Mouse (Mus musculus): Measurements from ENCODE around the gene Tmem138. TPM values are rescaled to one million over a fixed set of nuclear protein-coding genes. Genes with fewer than 3 reads are reported as not detected.
A peak's percentile ranks its signal among the peaks of the same experiment; 100 is the strongest.

Tmem138 gene
- polyA plus RNA-seq, 1 experiment from 2014 or later: 19.4 TPM

DNA sequence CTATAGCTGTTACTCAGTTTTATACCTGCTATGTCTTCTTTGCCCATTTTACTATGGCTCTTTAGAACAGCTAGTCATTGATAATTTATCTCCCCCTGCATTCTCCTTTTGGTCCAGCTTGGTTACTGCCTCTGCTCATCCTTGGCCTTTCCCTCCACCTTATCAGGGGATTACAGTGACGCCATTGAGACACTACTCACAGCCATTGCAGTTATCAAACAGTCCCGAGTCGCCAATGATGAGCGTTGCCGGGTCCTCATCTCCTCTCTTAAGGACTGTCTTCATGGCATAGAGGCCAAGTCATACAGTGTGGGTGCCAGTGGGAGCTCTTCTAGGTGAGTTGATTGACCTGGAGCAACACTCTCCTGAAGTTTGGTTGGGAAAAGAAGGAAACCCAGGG, 37.7 kb downstream of the Tmem138 start:
- no peak for ATAC-seq
- Histone ChIP-seq H3K4me3 (ENCODE audit: low read depth, low read length) (no peak overlapping the region), H3K9me3 (ENCODE audit: low read length) (no peaks in the 10 kb centered on the region), H3K4me1 (ENCODE audit: insufficient read depth, low read depth, low read length) (no peaks in the 10 kb centered on the region), H3K36me3 (ENCODE audit: insufficient read depth, low read length) (peaks cover 38% of the 10 kb centered on the region), H3K27me3 (replicated peaks; ENCODE audit: insufficient read depth, low read length) (no peaks in the 10 kb centered on the region), H3K4me2 (replicated peaks; ENCODE audit: low read depth, low read length) (no peak overlapping the region), H3K27ac (ENCODE audit: low read length) (no peak overlapping the region), H3K9ac (replicated peaks; ENCODE audit: low read depth) (no peak overlapping the region)
- TF ChIP-seq EP300 (IDR thresholded peaks at IDR 0.05) (no peak), CTCF (IDR thresholded peaks at IDR 0.05) (no peak)
- 97% methylated on average over 5 of the region's 5 CpGs for WGBS
- no peak for DNase-seq (ENCODE audit: low spot score)

DNA sequence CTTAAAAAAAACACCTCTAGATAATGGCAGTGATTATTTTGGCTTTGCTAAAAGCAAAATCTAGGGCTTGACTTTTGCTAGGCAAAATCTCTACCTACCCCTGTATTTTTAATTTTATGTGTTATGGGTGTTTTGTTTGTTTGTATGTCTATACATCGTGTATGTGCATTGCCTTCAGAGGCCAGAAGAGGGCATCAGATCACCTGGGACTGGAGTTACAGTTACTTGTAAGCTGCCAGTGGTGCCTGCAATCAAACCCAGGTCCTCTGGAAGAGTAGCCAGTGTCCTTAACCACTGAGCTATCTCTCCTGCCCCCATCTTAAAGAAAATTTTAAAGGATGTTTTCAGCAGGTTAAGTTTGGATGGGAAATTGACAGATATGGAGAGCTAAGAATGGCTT, 47.1 kb downstream of the Tmem138 start:
- Histone ChIP-seq H3K9me3 (ENCODE audit: low read length) (no peaks in the 10 kb centered on the region), H3K4me1 (ENCODE audit: insufficient read depth, low read depth, low read length) (peaks cover 8% of the 10 kb centered on the region; the same call in 1 of the 2 replicates), H3K4me3 (ENCODE audit: low read depth, low read length) (no peak overlapping the region), H3K27me3 (replicated peaks; ENCODE audit: insufficient read depth, low read length) (no peaks in the 10 kb centered on the region), H3K27ac (ENCODE audit: low read length) (no peak overlapping the region), H3K4me2 (replicated peaks; ENCODE audit: low read depth, low read length) (no peak overlapping the region), H3K9ac (replicated peaks; ENCODE audit: low read depth) (no peak overlapping the region), H3K36me3 (ENCODE audit: insufficient read depth, low read length) (peaks cover 10% of the 10 kb centered on the region)
- ATAC-seq (no peak), DNase-seq (ENCODE audit: low spot score) (no peak)
- peak; percentile 18; the same call in 1 of the 2 replicates for TF ChIP-seq CTCF (IDR thresholded peaks at IDR 0.05)
- TF ChIP-seq EP300 (IDR thresholded peaks at IDR 0.05): no peak
- WGBS: 88% methylated on average over 1 of the region's 1 CpGs

DNA sequence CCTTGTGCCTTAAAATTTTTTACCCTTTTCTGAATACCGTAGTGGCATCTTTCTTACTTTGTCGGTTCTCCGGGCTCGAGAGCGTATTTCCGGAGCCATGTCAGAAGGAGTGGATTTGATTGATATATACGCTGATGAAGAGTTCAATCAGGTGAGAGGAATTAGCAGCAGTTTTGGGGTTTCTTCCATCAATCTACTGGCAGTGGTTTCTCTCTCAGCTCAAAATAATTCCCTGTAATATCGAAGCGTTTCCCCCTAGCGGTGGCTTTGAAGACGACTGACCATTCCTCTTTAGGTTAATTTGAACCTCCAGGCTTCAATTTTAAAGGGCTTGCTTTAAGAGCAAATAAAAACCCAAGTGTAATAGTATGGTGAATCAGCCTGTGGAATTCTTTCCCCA, 51.3 kb downstream of the Tmem138 start, which contains the start of gene Sdhaf2:
Sdhaf2 (minus strand) TSS at position 233 of the 400 bp plus-strand sequence.
- under 1% methylated on average over 11 of the region's 11 CpGs for WGBS
- no peaks in the 10 kb centered on the region for H3K9me3 ChIP-seq (ENCODE audit: low read length)
- peak within 1 kb of the TSS; percentile 99 for H3K27ac ChIP-seq (ENCODE audit: low read length)
- ATAC-seq (no peak), DNase-seq (ENCODE audit: low spot score) (peak; percentile 84)
- peak within 1 kb of the TSS; percentile 69 for H3K4me2 ChIP-seq (replicated peaks; ENCODE audit: low read depth, low read length)
- H3K27me3 ChIP-seq (replicated peaks; ENCODE audit: insufficient read depth, low read length): no peaks in the 10 kb centered on the region
- H3K9ac ChIP-seq (replicated peaks; ENCODE audit: low read depth): peak within 1 kb of the TSS; percentile 98
- peaks cover 8% of the 10 kb centered on the region; the same call in 1 of the 2 replicates for H3K4me1 ChIP-seq (ENCODE audit: insufficient read depth, low read depth, low read length)
- H3K36me3 ChIP-seq (ENCODE audit: insufficient read depth, low read length): no peaks in the 10 kb centered on the region; the same call in 1 of the 2 replicates
- no peak for TF ChIP-seq EP300 (IDR thresholded peaks at IDR 0.05)
- TF ChIP-seq CTCF (IDR thresholded peaks at IDR 0.05): peak; percentile 70
- H3K4me3 ChIP-seq (ENCODE audit: low read depth, low read length): peak within 1 kb of the TSS; percentile 94

DNA sequence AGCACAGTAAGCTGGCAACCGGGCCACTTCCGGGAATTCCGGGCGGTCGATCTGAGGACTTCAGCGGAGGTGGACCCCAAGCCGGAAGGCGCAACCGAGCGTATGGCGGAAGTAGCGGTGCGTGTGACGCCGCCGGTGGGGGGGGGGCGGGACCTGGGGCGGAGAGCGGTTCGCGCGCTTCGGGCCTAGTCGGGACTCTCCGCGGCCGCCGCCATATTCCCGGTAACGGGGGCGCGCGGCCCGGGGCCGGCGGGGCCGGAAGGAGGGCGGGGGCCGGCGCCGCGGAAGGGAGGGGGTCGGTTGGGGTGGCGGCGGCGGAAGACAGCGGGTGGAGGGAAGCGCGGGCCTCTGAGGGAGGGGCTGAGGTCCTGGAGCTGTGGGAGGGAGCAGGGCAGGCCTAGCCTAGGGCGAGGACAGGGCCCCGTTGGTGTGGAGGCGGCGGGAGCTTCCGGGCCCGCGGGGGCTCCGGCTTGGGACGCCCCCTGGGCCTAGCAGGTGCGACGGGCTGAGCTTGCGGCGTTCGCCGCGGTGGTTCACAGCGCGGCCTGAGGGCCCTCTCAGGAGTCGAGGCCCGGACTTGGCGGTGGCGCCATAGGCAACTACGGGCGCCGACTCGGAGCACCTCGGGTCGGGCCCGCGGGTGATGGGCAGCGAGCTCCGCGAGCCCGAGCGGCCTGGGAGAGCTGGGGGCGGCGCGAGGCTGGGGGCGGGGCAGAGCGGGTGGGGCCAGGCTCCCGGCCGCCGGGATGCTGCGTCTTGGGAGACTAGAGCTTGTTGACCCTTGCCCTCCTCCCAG, 51.9 kb downstream of the Tmem138 start, which contains the start of gene Cpsf7:
Cpsf7 (plus strand) TSS at position 161 of the 796 bp plus-strand sequence.
- TF ChIP-seq EP300 (IDR thresholded peaks at IDR 0.05): no peak
- no peak for TF ChIP-seq CTCF (IDR thresholded peaks at IDR 0.05)
- ATAC-seq (peak; percentile 94), DNase-seq (ENCODE audit: low spot score) (peak; percentile 95)
- Histone ChIP-seq H3K4me1 (ENCODE audit: insufficient read depth, low read depth, low read length) (peaks cover 8% of the 10 kb centered on the region; the same call in 1 of the 2 replicates), H3K4me2 (replicated peaks; ENCODE audit: low read depth, low read length) (peak within 1 kb of the TSS; percentile 69), H3K9ac (replicated peaks; ENCODE audit: low read depth) (peak within 1 kb of the TSS; percentile 98), H3K9me3 (ENCODE audit: low read length) (no peaks in the 10 kb centered on the region), H3K36me3 (ENCODE audit: insufficient read depth, low read length) (no peaks in the 10 kb centered on the region; the same call in 1 of the 2 replicates), H3K27me3 (replicated peaks; ENCODE audit: insufficient read depth, low read length) (no peaks in the 10 kb centered on the region), H3K4me3 (ENCODE audit: low read depth, low read length) (peak within 1 kb of the TSS; percentile 94), H3K27ac (ENCODE audit: low read length) (peak within 1 kb of the TSS; percentile 99)
- WGBS: under 1% methylated on average over 49 of the region's 93 CpGs

DNA sequence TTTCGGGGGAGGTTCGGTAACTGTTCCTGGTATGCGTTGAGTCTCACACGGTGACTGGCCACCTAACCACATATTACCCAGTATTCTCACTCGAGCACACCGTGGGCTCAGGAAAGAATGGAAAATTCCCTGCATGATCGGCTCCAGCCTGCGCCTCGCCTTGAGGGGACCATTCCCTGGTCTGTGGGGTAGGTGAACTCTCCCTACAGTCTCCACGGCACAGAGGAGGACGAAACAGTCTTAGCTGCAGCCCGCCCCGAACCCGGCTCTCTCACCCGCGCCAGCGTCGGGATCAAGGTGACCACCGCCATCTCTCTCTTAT, 52.4 kb downstream of the Tmem138 start:
- no peaks in the 10 kb centered on the region for H3K27me3 ChIP-seq (replicated peaks; ENCODE audit: insufficient read depth, low read length)
- H3K9ac ChIP-seq (replicated peaks; ENCODE audit: low read depth): peak overlapping the region; percentile 98
- no peaks in the 10 kb centered on the region for H3K9me3 ChIP-seq (ENCODE audit: low read length)
- no peaks in the 10 kb centered on the region; the same call in 1 of the 2 replicates for H3K36me3 ChIP-seq (ENCODE audit: insufficient read depth, low read length)
- H3K4me1 ChIP-seq (ENCODE audit: insufficient read depth, low read depth, low read length): peaks cover 8% of the 10 kb centered on the region; the same call in 1 of the 2 replicates
- TF ChIP-seq EP300 (IDR thresholded peaks at IDR 0.05) (no peak), CTCF (IDR thresholded peaks at IDR 0.05) (no peak)
- no peak for DNase-seq (ENCODE audit: low spot score)
- peak overlapping the region; percentile 99 for H3K27ac ChIP-seq (ENCODE audit: low read length)
- peak overlapping the region; percentile 69 for H3K4me2 ChIP-seq (replicated peaks; ENCODE audit: low read depth, low read length)
- ATAC-seq: no peak; the same call in 1 of the 2 replicates
- peak overlapping the region; percentile 94 for H3K4me3 ChIP-seq (ENCODE audit: low read depth, low read length)
- WGBS: 1% methylated on average over 19 of the region's 19 CpGs

DNA sequence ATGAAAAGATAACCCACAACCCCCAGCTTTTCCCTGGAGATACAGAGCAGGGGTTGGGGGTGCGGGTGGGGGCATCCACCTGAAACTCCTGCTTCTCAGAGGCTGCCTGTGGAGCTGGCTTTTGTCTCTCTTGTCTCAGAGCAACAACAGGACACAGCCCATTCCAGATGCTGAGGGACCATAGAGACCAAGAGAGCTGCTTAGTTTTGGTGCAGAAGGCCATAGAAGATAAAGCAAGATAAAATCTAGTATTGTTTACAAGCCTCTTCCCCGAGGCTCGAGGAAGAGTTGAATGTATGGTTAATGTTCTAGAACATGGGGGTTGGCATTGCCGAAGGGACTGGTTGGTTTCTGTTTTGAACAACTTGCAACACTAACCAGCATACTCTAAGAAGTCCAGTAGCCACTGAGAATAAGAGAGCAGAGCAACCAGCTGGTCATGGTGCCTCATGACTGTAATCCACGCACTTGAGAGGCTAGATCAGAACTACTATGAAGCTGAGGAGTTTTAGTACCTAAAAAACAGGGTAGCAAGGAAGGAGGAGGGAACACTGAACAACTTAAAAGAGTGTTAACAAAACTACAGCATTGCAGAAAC, 53.6 kb downstream of the Tmem138 start:
- DNase-seq (ENCODE audit: low spot score): no peak
- H3K27ac ChIP-seq (ENCODE audit: low read length): no peak overlapping the region
- H3K27me3 ChIP-seq (replicated peaks; ENCODE audit: insufficient read depth, low read length): no peaks in the 10 kb centered on the region
- no peak for ATAC-seq
- no peak overlapping the region for H3K9ac ChIP-seq (replicated peaks; ENCODE audit: low read depth)
- TF ChIP-seq CTCF (IDR thresholded peaks at IDR 0.05) (no peak), EP300 (IDR thresholded peaks at IDR 0.05) (no peak)
- no peak overlapping the region for H3K4me2 ChIP-seq (replicated peaks; ENCODE audit: low read depth, low read length)
- no peaks in the 10 kb centered on the region for H3K36me3 ChIP-seq (ENCODE audit: insufficient read depth, low read length)
- peaks cover 8% of the 10 kb centered on the region; the same call in 1 of the 2 replicates for H3K4me1 ChIP-seq (ENCODE audit: insufficient read depth, low read depth, low read length)
- no peaks in the 10 kb centered on the region for H3K9me3 ChIP-seq (ENCODE audit: low read length)
- H3K4me3 ChIP-seq (ENCODE audit: low read depth, low read length): no peak overlapping the region
- 57% methylated on average over 5 of the region's 5 CpGs for WGBS
